Mouse (Mus musculus) mouse trophoblast stem cell (cell line): ENCODE data around the gene Hes5.

ENCODE experiments used
- in situ Hi-C, 2 experiments: fragments of 300-500 bp; cut with MseI, MboI; formaldehyde crosslinking; loops; 2 replicates in 1 of 2; 3 replicates in 1 of 2; pipeline ENCODE4 v1.15.1; 2025

Gene Hes5

GRCm38 (mm10) chr4:154960690-154961225 lies at the start of gene Hes5:
Gene Hes5, plus strand, starts transcription at chr4:154960923.
- in situ Hi-C loops, result no loop called here

GRCm38 (mm10) chr4:154911644-154912043 lies 49.1 kb upstream of the Hes5 start:
- in situ Hi-C loops, result no loop called here

- in situ Hi-C loops, result no loop called here
Observed at GRCm38 (mm10) chr4:154913845-154914244, 46.9 kb upstream of the Hes5 start.

GRCm38 (mm10) chr4:154914252-154914651 lies 46.5 kb upstream of the Hes5 start:
- in situ Hi-C loops, result no loop called here

- in situ Hi-C loops, result no loop called here
Observed at GRCm38 (mm10) chr4:154914707-154915106, 46.0 kb upstream of the Hes5 start.

- in situ Hi-C loops, result no loop called here
Observed at GRCm38 (mm10) chr4:154915286-154915685, 45.4 kb upstream of the Hes5 start.

- in situ Hi-C loops, result no loop called here
Observed at GRCm38 (mm10) chr4:154916662-154917061, 44.1 kb upstream of the Hes5 start.

GRCm38 (mm10) chr4:154922291-154922690 lies 38.4 kb upstream of the Hes5 start:
- in situ Hi-C loops, result no loop called here

- in situ Hi-C loops, result no loop called here
Observed at GRCm38 (mm10) chr4:154922931-154923330, 37.8 kb upstream of the Hes5 start.

GRCm38 (mm10) chr4:154925413-154925812 lies 35.3 kb upstream of the Hes5 start:
- in situ Hi-C loops, result no loop called here

- in situ Hi-C loops, result no loop called here
Observed at GRCm38 (mm10) chr4:154926969-154927898, 33.5 kb upstream of the Hes5 start.

- in situ Hi-C loops, result no loop called here
Observed at GRCm38 (mm10) chr4:154927899-154928337, 32.8 kb upstream of the Hes5 start.

GRCm38 (mm10) chr4:154928395-154929087 lies 32.2 kb upstream of the Hes5 start, which contains the start of gene Tnfrsf14:
Gene Tnfrsf14, minus strand, starts transcription at chr4:154928563.
- in situ Hi-C loops, result no loop called here

- in situ Hi-C loops, result no loop called here
Observed at GRCm38 (mm10) chr4:154929088-154929660, 31.5 kb upstream of the Hes5 start.

- in situ Hi-C loops, result no loop called here
Observed at GRCm38 (mm10) chr4:154933306-154933907, 27.3 kb upstream of the Hes5 start.

- in situ Hi-C loops, result no loop called here
Observed at GRCm38 (mm10) chr4:154934800-154935199, 25.9 kb upstream of the Hes5 start.

- in situ Hi-C loops, result no loop called here
Observed at GRCm38 (mm10) chr4:154935788-154936187, 24.9 kb upstream of the Hes5 start.

- in situ Hi-C loops, result no loop called here
Observed at GRCm38 (mm10) chr4:154936542-154937255, 24.0 kb upstream of the Hes5 start.

GRCm38 (mm10) chr4:154937746-154938145 lies 23.0 kb upstream of the Hes5 start:
- in situ Hi-C loops, result no loop called here

GRCm38 (mm10) chr4:154940156-154940555 lies 20.6 kb upstream of the Hes5 start:
- in situ Hi-C loops, result loop anchor here (5.0 to 10.0 kb wide), 2 partner anchors 63 to 65 kb away; no protein-coding TSS in a partner anchor

- in situ Hi-C loops, result loop anchor here (5.0 to 10.0 kb wide), 2 partner anchors 65 to 67 kb away; no protein-coding TSS in a partner anchor
Observed at GRCm38 (mm10) chr4:154941831-154942230, 18.9 kb upstream of the Hes5 start.
